Mouse (Mus musculus) T-cell, adult 2 months (primary cell): ENCODE measurements around the gene Rae1.

Experiments
- DNase-seq: peaks from one replicate; pipeline ENCODE4 v3.0.0; 2022; ENCODE audit warnings: low spot score

Gene Rae1

GRCm38 (mm10) chr2:172996207-172996606, 3.7 kb upstream of the Rae1 start:
- peak; percentile 72 for DNase-seq

GRCm38 (mm10) chr2:172997748-172998147, 2.2 kb upstream of the Rae1 start:
- no peak for DNase-seq

GRCm38 (mm10) chr2:172998478-172998877, 1.4 kb upstream of the Rae1 start:
- no peak for DNase-seq

- no peak for DNase-seq
Observed at GRCm38 (mm10) chr2:173000285-173000652, 352 bp downstream of the Rae1 start.

- no peak for DNase-seq
Observed at GRCm38 (mm10) chr2:173000921-173001320, 1.0 kb downstream of the Rae1 start.

GRCm38 (mm10) chr2:173003737-173004136, 3.8 kb downstream of the Rae1 start:
- DNase-seq = no peak

- DNase-seq = no peak
Observed at GRCm38 (mm10) chr2:173010220-173010717, 10.4 kb downstream of the Rae1 start.

- DNase-seq = no peak
Observed at GRCm38 (mm10) chr2:173011440-173011839, 11.5 kb downstream of the Rae1 start.

- no peak for DNase-seq
Observed at GRCm38 (mm10) chr2:173014741-173015287, 14.9 kb downstream of the Rae1 start.

GRCm38 (mm10) chr2:173017940-173018339, 18.0 kb downstream of the Rae1 start:
- DNase-seq = peak; percentile 89

GRCm38 (mm10) chr2:173018618-173019017, 18.7 kb downstream of the Rae1 start:
- DNase-seq = no peak

- peak; percentile 75 for DNase-seq
Observed at GRCm38 (mm10) chr2:173019322-173019721, 19.4 kb downstream of the Rae1 start.

GRCm38 (mm10) chr2:173019790-173020189, 19.9 kb downstream of the Rae1 start:
- DNase-seq = peak; percentile 92

- no peak for DNase-seq
Observed at GRCm38 (mm10) chr2:173020430-173020829, 20.5 kb downstream of the Rae1 start, which contains the start of gene Rbm38. Gene Rbm38 (plus strand): TSS chr2:173020498.

GRCm38 (mm10) chr2:173021633-173022055, 21.7 kb downstream of the Rae1 start:
- peak; percentile 90 for DNase-seq

- peak; percentile 41 for DNase-seq
Observed at GRCm38 (mm10) chr2:173022056-173022681, 22.3 kb downstream of the Rae1 start.

GRCm38 (mm10) chr2:173022813-173023212, 22.9 kb downstream of the Rae1 start:
- DNase-seq = no peak

- DNase-seq = peak; percentile 86
Observed at GRCm38 (mm10) chr2:173023371-173023851, 23.5 kb downstream of the Rae1 start.

- DNase-seq = no peak
Observed at GRCm38 (mm10) chr2:173023966-173024365, 24.0 kb downstream of the Rae1 start.

GRCm38 (mm10) chr2:173024392-173024791, 24.5 kb downstream of the Rae1 start:
- no peak for DNase-seq

- DNase-seq = no peak
Observed at GRCm38 (mm10) chr2:173024938-173025337, 25.0 kb downstream of the Rae1 start.

- no peak for DNase-seq
Observed at GRCm38 (mm10) chr2:173026286-173026685, 26.4 kb downstream of the Rae1 start.

- DNase-seq = peak; percentile 84
Observed at GRCm38 (mm10) chr2:173026688-173027131, 26.8 kb downstream of the Rae1 start.
